Mouse (Mus musculus) ES-E14 (cell line): ENCODE data around the gene Gm38394. TPM values are rescaled to one million over a fixed set of nuclear protein-coding genes. Genes with fewer than 3 reads are reported as not detected.
A peak's percentile ranks its signal among the peaks of the same experiment; 100 is the strongest.

Experiments
- DNase-seq: peaks from one replicate; pipeline ENCODE4 v3.0.0-alpha.2; 2013; ENCODE audit warnings: low read depth, low spot score
- H3K27ac ChIP-seq: 2 replicates; pipeline ENCODE4 v1.5.1; 2012; ENCODE audit warnings: low read depth, mild to moderate bottlenecking, low read length, moderate library complexity, mixed read lengths; ENCODE audit not compliant: poor library complexity, insufficient read depth, severe bottlenecking
- H3K36me3 ChIP-seq: 2 replicates; pipeline ENCODE4 v1.6.1; 2012; ENCODE audit warnings: mild to moderate bottlenecking, low read length, moderate library complexity, mixed read lengths; ENCODE audit not compliant: control insufficient read depth, poor library complexity, insufficient read depth, severe bottlenecking
- H3K4me1 ChIP-seq, 2 experiments: fragments of 150-350 bp in 1 of 2; sonication (generic) in 1 of 2; 2 replicates each; pipeline ENCODE4 v1.6.1; 2012; ENCODE audit warnings: low read length in 2 of 2, mild to moderate bottlenecking in 1 of 2, mixed read lengths in 1 of 2; ENCODE audit not compliant: control insufficient read depth in 2 of 2, insufficient read depth in 2 of 2, poor library complexity in 1 of 2
- H3K4me3 ChIP-seq, 2 experiments: fragments of 150-350 bp in 1 of 2; sonication (generic) in 1 of 2; 2 replicates each; pipeline ENCODE4 v1.5.1; 2012; ENCODE audit warnings: low read length in 2 of 2, low read depth in 1 of 2, mild to moderate bottlenecking in 1 of 2, mixed read lengths in 1 of 2; ENCODE audit not compliant: insufficient read depth in 1 of 2, poor library complexity in 1 of 2, severe bottlenecking in 1 of 2
- H3K9ac ChIP-seq: 2 replicates; pipeline ENCODE4 v1.6.1; 2012; ENCODE audit warnings: low read depth, mild to moderate bottlenecking, low read length, mixed read lengths; ENCODE audit not compliant: poor library complexity, insufficient read depth, severe bottlenecking
- H3K9me3 ChIP-seq: fragments of 150-350 bp; sonication (generic); 2 replicates; pipeline ENCODE4 v1.6.1; 2012; ENCODE audit warnings: low read depth, mild to moderate bottlenecking, low read length; ENCODE audit not compliant: control insufficient read depth, insufficient read depth
- CHD2 ChIP-seq: IDR thresholded peaks from 2 replicates; pipeline ENCODE4 v1.6.1; 2014; ENCODE audit warnings: mild to moderate bottlenecking, low read depth, low read length, inconsistent platforms
- HCFC1 ChIP-seq: IDR thresholded peaks from 2 replicates; pipeline ENCODE4 v1.6.1; 2012; ENCODE audit warnings: low read length, inconsistent platforms, borderline replicate concordance; ENCODE audit not compliant: insufficient read depth
- MAFK ChIP-seq: IDR thresholded peaks from 2 replicates; pipeline ENCODE4 v1.6.1; 2014; ENCODE audit warnings: mild to moderate bottlenecking, low read depth, low read length, inconsistent platforms; ENCODE audit not compliant: insufficient read depth
- ZC3H11A ChIP-seq: IDR thresholded peaks from 2 replicates; pipeline ENCODE4 v1.6.1; 2012; ENCODE audit warnings: low read depth, mild to moderate bottlenecking, inconsistent platforms, low read length, borderline replicate concordance
- ZNF384 ChIP-seq: IDR thresholded peaks from 2 replicates; pipeline ENCODE4 v1.6.1; 2012; ENCODE audit warnings: low read depth, low read length, inconsistent platforms
- in situ Hi-C, 2 experiments: fragments of 600-800 bp; cut with MboI; formaldehyde crosslinking; loops; one replicate each; pipeline ENCODE4 v1.15.1; 2025; ENCODE audit warnings: low sequenced_read_pairs in 2 of 2, inconsistent platforms in 1 of 2; ENCODE audit not compliant: unreplicated experiment in 2 of 2
- total RNA-seq: library from RNA; depleted of rRNA; stranded (reverse); fragments of 300-350 nt; gene quantifications from 2 replicates; pipeline ENCODE4 v1.2.3, GENCODE M21; 2012

Gm38394 gene
- total RNA-seq, 1 experiment: 8.7 TPM

GRCm38 (mm10) chr1:133617908-133618307, 43.2 kb downstream of the Gm38394 start:
- Histone ChIP-seq H3K27ac (no peak overlapping the region), H3K9me3 (no peaks in the 10 kb centered on the region), H3K4me3 (no peak overlapping the region), H3K4me1 (no peaks in the 10 kb centered on the region), H3K36me3 (peaks cover 20% of the 10 kb centered on the region), H3K9ac (no peak overlapping the region)
- TF ChIP-seq ZNF384: no peak
- TF ChIP-seq MAFK: no peak
- TF ChIP-seq ZC3H11A: no peak
- no peak for TF ChIP-seq CHD2
- no peak for TF ChIP-seq HCFC1
- DNase-seq: no peak
- in situ Hi-C loops: loop anchor here (5.0 to 25.0 kb wide), 3 partner anchors 34 to 456 kb away; partner anchors contain the start of gene Plekha6 (in 1 of the 2)

DNA sequence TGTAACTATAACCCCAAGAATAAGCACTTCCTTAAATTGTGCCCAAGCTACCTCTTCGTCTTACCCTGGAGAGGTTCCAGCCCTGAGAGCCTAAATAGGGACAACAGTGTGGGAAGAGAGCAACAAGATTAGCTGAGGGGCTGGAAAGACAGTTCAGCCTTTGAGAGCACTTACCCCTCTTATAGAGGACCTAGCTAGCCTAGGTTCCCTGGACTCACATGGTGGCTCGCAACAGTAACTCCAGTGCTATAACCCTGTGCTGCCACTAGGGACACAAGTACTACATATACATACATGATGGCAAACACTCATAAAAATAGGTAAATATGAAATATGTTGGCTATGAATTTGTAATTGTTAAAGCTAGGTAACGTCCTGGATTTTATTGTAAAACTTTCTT, 47.3 kb downstream of the Gm38394 start:
- in situ Hi-C loops: loop anchor here (25.0 kb wide), 2 partner anchors 227 to 452 kb away; partner anchors contain the start of gene Plekha6 (in 1 of the 2)
- H3K9me3 ChIP-seq: no peaks in the 10 kb centered on the region
- 0 out of 2 replicates have a peak, but pooled peaks cover 2% of the 10 kb centered on the region for H3K36me3 ChIP-seq
- H3K27ac ChIP-seq: no peak overlapping the region
- H3K4me3 ChIP-seq: no peak overlapping the region
- TF ChIP-seq ZC3H11A (no peak), MAFK (no peak), ZNF384 (no peak), HCFC1 (no peak), CHD2 (no peak)
- no peak overlapping the region for H3K9ac ChIP-seq
- DNase-seq: peak; percentile 31
- H3K4me1 ChIP-seq: peaks cover 0 to 2% of the 10 kb centered on the region in 2 experiments; a peak in 1 of 4 replicates

DNA sequence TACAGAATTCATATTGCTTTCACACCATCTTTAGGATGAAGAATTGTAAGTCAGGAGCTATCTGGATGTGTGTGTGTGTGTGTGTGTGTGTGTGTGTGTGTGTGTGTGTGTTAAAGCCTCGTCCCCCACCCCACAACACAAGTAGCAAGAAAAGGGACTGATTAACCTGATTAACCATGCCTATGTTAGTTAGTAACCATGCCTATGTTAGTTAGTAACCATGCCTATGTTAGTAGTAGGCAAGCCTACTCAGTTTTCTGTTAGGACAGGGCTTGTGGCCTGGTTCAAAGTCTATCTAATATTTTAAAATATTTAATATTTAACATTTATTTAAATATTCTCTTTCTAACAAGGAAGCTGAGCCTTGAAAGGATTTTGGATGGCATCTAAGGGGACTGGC, 49.7 kb downstream of the Gm38394 start:
- no peak for DNase-seq
- Histone ChIP-seq H3K4me1 (peaks cover 0 to 2% of the 10 kb centered on the region in 2 experiments; a peak in 1 of 4 replicates), H3K27ac (no peak overlapping the region), H3K36me3 (peaks cover 12% of the 10 kb centered on the region), H3K9ac (no peak overlapping the region), H3K4me3 (no peak overlapping the region), H3K9me3 (no peaks in the 10 kb centered on the region)
- no peak for TF ChIP-seq CHD2
- TF ChIP-seq MAFK: no peak
- TF ChIP-seq ZC3H11A: no peak
- TF ChIP-seq HCFC1: no peak
- in situ Hi-C loops: loop anchor here (25.0 kb wide), 2 partner anchors 224 to 449 kb away; partner anchors contain the start of gene Plekha6 (in 1 of the 2)

DNA sequence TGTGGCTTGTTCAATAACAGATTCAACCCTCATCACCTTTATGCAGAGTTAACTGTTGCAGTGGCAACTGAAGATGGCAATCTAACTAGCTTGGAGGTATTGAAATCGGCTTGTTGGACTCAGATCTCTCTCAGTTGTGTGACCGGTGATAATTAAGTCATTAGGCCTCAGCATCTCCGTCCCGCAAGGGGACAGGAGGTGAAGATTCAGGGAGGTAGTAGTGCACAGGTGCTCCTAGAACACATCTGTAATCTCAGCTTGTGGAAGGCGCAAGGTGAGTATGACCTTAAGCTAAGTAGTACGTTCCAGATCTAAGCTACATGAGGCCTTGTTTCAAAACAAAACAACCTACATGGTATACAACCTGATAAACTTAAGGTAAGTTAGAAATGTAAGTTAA, 50.5 kb downstream of the Gm38394 start:
- Histone ChIP-seq H3K27ac (no peak overlapping the region), H3K9me3 (no peaks in the 10 kb centered on the region), H3K4me1 (peaks cover 0 to 2% of the 10 kb centered on the region in 2 experiments; a peak in 1 of 4 replicates), H3K4me3 (peak overlapping the region in 1 of 2 experiments; percentile 95; a peak in 2 of 4 replicates), H3K36me3 (peaks cover 17% of the 10 kb centered on the region), H3K9ac (peak overlapping the region; percentile 54; the same call in 1 of the 2 replicates)
- DNase-seq: no peak
- no peak for TF ChIP-seq MAFK
- TF ChIP-seq HCFC1: no peak
- TF ChIP-seq ZNF384: no peak
- TF ChIP-seq ZC3H11A: no peak
- TF ChIP-seq CHD2: no peak
- in situ Hi-C loops: loop anchor here (25.0 kb wide), 2 partner anchors 223 to 448 kb away; partner anchors contain the start of gene Plekha6 (in 1 of the 2)
